Mouse (Mus musculus): ENCODE results near the gene Ctbp1.

Ctbp1 gene

GRCm38 (mm10) chr5:33274953-33275454 lies at the start of gene Ctbp1:
Gene Ctbp1, minus strand, starts transcription at chr5:33274994.
- DNase-seq = peak; percentile 89

GRCm38 (mm10) chr5:33324491-33324890 lies 49.7 kb upstream of the Ctbp1 start:
- DNase-seq = no peak

GRCm38 (mm10) chr5:33312192-33312591 lies 37.4 kb upstream of the Ctbp1 start:
- no peak for DNase-seq

GRCm38 (mm10) chr5:33310704-33311462 lies 36.1 kb upstream of the Ctbp1 start:
- no peak for DNase-seq

- DNase-seq = no peak
These were observed 27.0 kb upstream of the Ctbp1 start for GRCm38 (mm10) chr5:33301801-33302200.

- DNase-seq = peak in 1 of 2 experiments; percentile 63
These were observed 22.4 kb upstream of the Ctbp1 start for GRCm38 (mm10) chr5:33297164-33297563.

- no peak for DNase-seq
These were observed 19.1 kb upstream of the Ctbp1 start for GRCm38 (mm10) chr5:33293796-33294430.

- DNase-seq = peak; percentile 48 to 70
These were observed 9.2 kb upstream of the Ctbp1 start for GRCm38 (mm10) chr5:33283951-33284350.

- no peak for DNase-seq
These were observed 6.6 kb upstream of the Ctbp1 start for GRCm38 (mm10) chr5:33281428-33281827.

GRCm38 (mm10) chr5:33278950-33279349 lies 4.2 kb upstream of the Ctbp1 start:
- peak in 1 of 2 experiments; percentile 32 for DNase-seq

- DNase-seq = peak; percentile 40 to 44
These were observed 2.5 kb upstream of the Ctbp1 start for GRCm38 (mm10) chr5:33277286-33277685.

GRCm38 (mm10) chr5:33275754-33276153 lies 960 bp upstream of the Ctbp1 start:
- peak in 1 of 2 experiments; percentile 17 for DNase-seq

- DNase-seq = peak; percentile 87 to 89
These were observed 475 bp downstream of the Ctbp1 start for GRCm38 (mm10) chr5:33274085-33274952.

GRCm38 (mm10) chr5:33273777-33274084 lies 1.1 kb downstream of the Ctbp1 start:
- DNase-seq = peak in 1 of 2 experiments; percentile 19

- peak in 1 of 2 experiments; percentile 13 for DNase-seq
These were observed 1.7 kb downstream of the Ctbp1 start for GRCm38 (mm10) chr5:33272845-33273776.

GRCm38 (mm10) chr5:33272146-33272545 lies 2.6 kb downstream of the Ctbp1 start:
- DNase-seq = no peak

- DNase-seq = peak; percentile 74 to 92
These were observed 4.2 kb downstream of the Ctbp1 start for GRCm38 (mm10) chr5:33270568-33270967.

- DNase-seq = no peak
These were observed 20.4 kb downstream of the Ctbp1 start for GRCm38 (mm10) chr5:33254416-33254815.

GRCm38 (mm10) chr5:33248186-33248585 lies 26.6 kb downstream of the Ctbp1 start:
- DNase-seq = no peak

- DNase-seq = peak in 1 of 2 experiments; percentile 13
These were observed 27.4 kb downstream of the Ctbp1 start for GRCm38 (mm10) chr5:33247387-33247786.

GRCm38 (mm10) chr5:33245701-33246100 lies 29.1 kb downstream of the Ctbp1 start:
- peak; percentile 30 to 31 for DNase-seq

- no peak for DNase-seq
These were observed 30.3 kb downstream of the Ctbp1 start for GRCm38 (mm10) chr5:33244377-33244920.
